Mouse (Mus musculus): ENCODE results near the gene Defb45. TPM values are rescaled to one million over a fixed set of nuclear protein-coding genes. Genes with fewer than 3 reads are reported as not detected.

The Defb45 gene
- polyA plus RNA-seq, 1 experiment from 2014 or later: not detected

- WGBS: 12% methylated on average over 1 of the region's 1 CpGs
- DNase-seq (ENCODE audit: low spot score): peak; percentile 13
- Histone ChIP-seq H3K27ac (no peak overlapping the region), H3K4me3 (no peak overlapping the region), H3K27me3 (ENCODE audit: insufficient read depth, poor library complexity, severe bottlenecking) (peaks cover 69% of the 10 kb centered on the region), H3K36me3 (no peaks in the 10 kb centered on the region), H3K9me3 (no peaks in the 10 kb centered on the region), H3K4me1 (replicated peaks) (peaks cover 30% of the 10 kb centered on the region)
Observed at GRCm38 (mm10) chr2:152625256-152625655, 26.1 kb upstream of the Defb45 start.

- no peak overlapping the region for H3K27ac ChIP-seq
- H3K4me1 ChIP-seq (replicated peaks): peaks cover 33% of the 10 kb centered on the region
- WGBS: 94% methylated on average over 2 of the region's 2 CpGs
- H3K36me3 ChIP-seq: no peaks in the 10 kb centered on the region
- no peak for DNase-seq (ENCODE audit: low spot score)
- no peak overlapping the region for H3K4me3 ChIP-seq
- H3K27me3 ChIP-seq (ENCODE audit: insufficient read depth, poor library complexity, severe bottlenecking): peaks cover 62% of the 10 kb centered on the region
- no peaks in the 10 kb centered on the region for H3K9me3 ChIP-seq
Observed at GRCm38 (mm10) chr2:152624566-152624965, 25.4 kb upstream of the Defb45 start.

GRCm38 (mm10) chr2:152622953-152623352 lies 23.8 kb upstream of the Defb45 start, which contains the start of gene Defb25:
Gene Defb25 (minus strand): TSS chr2:152623053.
- Histone ChIP-seq H3K9me3 (no peaks in the 10 kb centered on the region), H3K4me1 (replicated peaks) (peaks cover 30% of the 10 kb centered on the region), H3K27me3 (ENCODE audit: insufficient read depth, poor library complexity, severe bottlenecking) (peaks cover 46% of the 10 kb centered on the region), H3K27ac (no peak within 1 kb of the TSS), H3K36me3 (no peaks in the 10 kb centered on the region), H3K4me3 (no peak within 1 kb of the TSS)
- WGBS: 85% methylated on average over 7 of the region's 7 CpGs
- DNase-seq (ENCODE audit: low spot score): no peak

GRCm38 (mm10) chr2:152622151-152622550 lies 23.0 kb upstream of the Defb45 start:
- Histone ChIP-seq H3K9me3 (no peaks in the 10 kb centered on the region), H3K27me3 (ENCODE audit: insufficient read depth, poor library complexity, severe bottlenecking) (peaks cover 38% of the 10 kb centered on the region), H3K27ac (no peak overlapping the region), H3K4me3 (no peak overlapping the region), H3K36me3 (no peaks in the 10 kb centered on the region), H3K4me1 (replicated peaks) (peaks cover 22% of the 10 kb centered on the region)
- 91% methylated on average over 13 of the region's 13 CpGs for whole genome bisulfite sequencing
- DNase-seq (ENCODE audit: low spot score): no peak

- Histone ChIP-seq H3K27ac (no peak overlapping the region), H3K36me3 (no peaks in the 10 kb centered on the region), H3K27me3 (ENCODE audit: insufficient read depth, poor library complexity, severe bottlenecking) (peaks cover 22% of the 10 kb centered on the region), H3K4me1 (replicated peaks) (peaks cover 9% of the 10 kb centered on the region), H3K9me3 (no peaks in the 10 kb centered on the region), H3K4me3 (no peak overlapping the region)
- no peak for DNase-seq (ENCODE audit: low spot score)
- WGBS: 80% methylated on average over 9 of the region's 9 CpGs
Observed at GRCm38 (mm10) chr2:152620367-152621134, 21.4 kb upstream of the Defb45 start.

GRCm38 (mm10) chr2:152617374-152617773 lies 18.2 kb upstream of the Defb45 start:
- Histone ChIP-seq H3K27ac (no peak overlapping the region), H3K4me3 (no peak overlapping the region), H3K4me1 (replicated peaks) (peaks cover 5% of the 10 kb centered on the region; the same call in 1 of the 2 replicates), H3K36me3 (no peaks in the 10 kb centered on the region), H3K27me3 (ENCODE audit: insufficient read depth, poor library complexity, severe bottlenecking) (no peaks in the 10 kb centered on the region), H3K9me3 (no peaks in the 10 kb centered on the region)
- DNase-seq (ENCODE audit: low spot score): no peak
- 59% methylated on average over 5 of the region's 5 CpGs for WGBS

GRCm38 (mm10) chr2:152616470-152616869 lies 17.3 kb upstream of the Defb45 start:
- H3K27me3 ChIP-seq (ENCODE audit: insufficient read depth, poor library complexity, severe bottlenecking): no peaks in the 10 kb centered on the region
- H3K4me1 ChIP-seq (replicated peaks): peaks cover 12% of the 10 kb centered on the region
- no peak overlapping the region for H3K27ac ChIP-seq
- no peak overlapping the region for H3K4me3 ChIP-seq
- 87% methylated on average over 6 of the region's 6 CpGs for WGBS
- H3K9me3 ChIP-seq: no peaks in the 10 kb centered on the region
- DNase-seq (ENCODE audit: low spot score): no peak
- H3K36me3 ChIP-seq: no peaks in the 10 kb centered on the region

- H3K27me3 ChIP-seq (ENCODE audit: insufficient read depth, poor library complexity, severe bottlenecking): no peaks in the 10 kb centered on the region
- H3K9me3 ChIP-seq: no peaks in the 10 kb centered on the region
- no peak overlapping the region for H3K4me3 ChIP-seq
- DNase-seq (ENCODE audit: low spot score): peak; percentile 52
- no peaks in the 10 kb centered on the region for H3K36me3 ChIP-seq
- peaks cover 12% of the 10 kb centered on the region for H3K4me1 ChIP-seq (replicated peaks)
- no peak overlapping the region for H3K27ac ChIP-seq
- 11% methylated on average over 7 of the region's 7 CpGs for WGBS
Observed at GRCm38 (mm10) chr2:152615563-152615962, 16.4 kb upstream of the Defb45 start.

GRCm38 (mm10) chr2:152612193-152612592 lies 13.0 kb upstream of the Defb45 start:
- DNase-seq (ENCODE audit: low spot score): peak; percentile 24
- H3K4me3 ChIP-seq: no peak overlapping the region
- 34% methylated on average over 7 of the region's 8 CpGs for WGBS

GRCm38 (mm10) chr2:152608719-152609118 lies 9.5 kb upstream of the Defb45 start:
- 0 out of 2 replicates have a peak, but pooled peaks cover 3% of the 10 kb centered on the region for H3K9me3 ChIP-seq
- no peaks in the 10 kb centered on the region for H3K36me3 ChIP-seq
- H3K27ac ChIP-seq: no peak overlapping the region
- H3K4me3 ChIP-seq: no peak overlapping the region
- DNase-seq (ENCODE audit: low spot score): no peak
- no peaks in the 10 kb centered on the region for H3K27me3 ChIP-seq (ENCODE audit: insufficient read depth, poor library complexity, severe bottlenecking)
- peaks cover 10% of the 10 kb centered on the region for H3K4me1 ChIP-seq (replicated peaks)
- 100% methylated on average over 1 of the region's 1 CpGs for WGBS

More at GRCm38 (mm10) chr2:152612193-152612592, 13.0 kb upstream of the Defb45 start:
- H3K27me3 ChIP-seq (ENCODE audit: insufficient read depth, poor library complexity, severe bottlenecking): no peaks in the 10 kb centered on the region
- H3K27ac ChIP-seq: no peak overlapping the region
- H3K9me3 ChIP-seq: 0 out of 2 replicates have a peak, but pooled peaks cover 3% of the 10 kb centered on the region
- no peaks in the 10 kb centered on the region for H3K36me3 ChIP-seq
- peaks cover 10% of the 10 kb centered on the region for H3K4me1 ChIP-seq (replicated peaks)

- 0 out of 2 replicates have a peak, but pooled peaks cover 3% of the 10 kb centered on the region for H3K9me3 ChIP-seq
- peaks cover 10% of the 10 kb centered on the region for H3K4me1 ChIP-seq (replicated peaks)
- 77% methylated on average over 6 of the region's 6 CpGs for WGBS
- H3K27me3 ChIP-seq (ENCODE audit: insufficient read depth, poor library complexity, severe bottlenecking): no peaks in the 10 kb centered on the region
- H3K36me3 ChIP-seq: no peaks in the 10 kb centered on the region
- no peak overlapping the region for H3K27ac ChIP-seq
- DNase-seq (ENCODE audit: low spot score): no peak
- no peak overlapping the region for H3K4me3 ChIP-seq
Observed at GRCm38 (mm10) chr2:152607746-152608145, 8.5 kb upstream of the Defb45 start.

- Histone ChIP-seq H3K27ac (no peak within 1 kb of the TSS), H3K4me1 (replicated peaks) (no peaks in the 10 kb centered on the region), H3K27me3 (ENCODE audit: insufficient read depth, poor library complexity, severe bottlenecking) (no peaks in the 10 kb centered on the region), H3K36me3 (no peaks in the 10 kb centered on the region), H3K4me3 (no peak within 1 kb of the TSS), H3K9me3 (0 out of 2 replicates have a peak, but pooled peaks cover 3% of the 10 kb centered on the region)
- DNase-seq (ENCODE audit: low spot score): peak; percentile 26
- 85% methylated on average over 15 of the region's 15 CpGs for WGBS
Observed at GRCm38 (mm10) chr2:152604057-152604456, 4.9 kb upstream of the Defb45 start, which contains the start of gene Defb36. Gene Defb36 (plus strand): TSS chr2:152604327.

GRCm38 (mm10) chr2:152601275-152601960 lies 2.2 kb upstream of the Defb45 start:
- DNase-seq (ENCODE audit: low spot score): no peak
- Histone ChIP-seq H3K36me3 (no peaks in the 10 kb centered on the region), H3K27me3 (ENCODE audit: insufficient read depth, poor library complexity, severe bottlenecking) (no peaks in the 10 kb centered on the region)

More at GRCm38 (mm10) chr2:152601275-152601960, 2.2 kb upstream of the Defb45 start:
- Histone ChIP-seq H3K4me3 (no peak overlapping the region), H3K9me3 (no peaks in the 10 kb centered on the region), H3K27ac (no peak overlapping the region), H3K4me1 (replicated peaks) (no peaks in the 10 kb centered on the region)
- WGBS: 75% methylated on average over 4 of the region's 4 CpGs

Measured in hindbrain, embryonic 10.5 days (tissue).